Mouse (Mus musculus): ENCODE measurements around the gene Nuak1. TPM values are rescaled to one million over a fixed set of nuclear protein-coding genes. Genes with fewer than 3 reads are reported as not detected.
"Not testable (repeated sequence)": the region's sequence is repeated elsewhere in the genome, so short reads cannot be mapped to it uniquely, and the experiment has no call there.

Gene Nuak1
- polyA plus RNA-seq (2016; fragmentation: Nextera tagmentation; extraction: Ambion mirVana) = 0.69 and 1.2 TPM in 2 replicates

- Histone ChIP-seq H3K27me3 (ENCODE audit: low read depth, poor library complexity, severe bottlenecking) (peaks cover 15% of the 10 kb centered on the region), H3K4me1 (peaks cover 64% of the 10 kb centered on the region)
- peak; percentile 91 for DNase-seq (ENCODE audit: low spot score)
These were observed at the start of gene Nuak1 for GRCm38 (mm10) chr10:84440541-84441433. Gene Nuak1 (minus strand): TSS chr10:84440597.

GRCm38 (mm10) chr10:84490115-84490514 lies 49.7 kb upstream of the Nuak1 start:
- H3K27ac ChIP-seq = no peak overlapping the region
- H3K4me3 ChIP-seq = no peak overlapping the region
- no peaks in the 10 kb centered on the region for H3K36me3 ChIP-seq
- DNase-seq (ENCODE audit: low spot score) = no peak
- no peaks in the 10 kb centered on the region for H3K9me3 ChIP-seq (replicated peaks)
- H3K4me1 ChIP-seq = peaks cover 4% of the 10 kb centered on the region; the same call in 1 of the 2 replicates
- 94% methylated on average over 5 of the region's 5 CpGs for WGBS
- H3K27me3 ChIP-seq (ENCODE audit: low read depth, poor library complexity, severe bottlenecking) = no peaks in the 10 kb centered on the region

More at GRCm38 (mm10) chr10:84440541-84441433, at the start of gene Nuak1:
- under 1% methylated on average over 90 of the region's 94 CpGs for WGBS
- no peaks in the 10 kb centered on the region for H3K36me3 ChIP-seq
- peak within 1 kb of the TSS; percentile 100 for H3K27ac ChIP-seq
- no peaks in the 10 kb centered on the region for H3K9me3 ChIP-seq (replicated peaks)
- peak within 1 kb of the TSS; percentile 87 for H3K4me3 ChIP-seq

GRCm38 (mm10) chr10:84488315-84488714 lies 47.9 kb upstream of the Nuak1 start:
- WGBS = 46% methylated on average over 6 of the region's 6 CpGs
- Histone ChIP-seq H3K9me3 (replicated peaks) (no peaks in the 10 kb centered on the region), H3K4me3 (no peak overlapping the region), H3K4me1 (peaks cover 4% of the 10 kb centered on the region; the same call in 1 of the 2 replicates), H3K36me3 (no peaks in the 10 kb centered on the region), H3K27me3 (ENCODE audit: low read depth, poor library complexity, severe bottlenecking) (no peaks in the 10 kb centered on the region), H3K27ac (no peak overlapping the region)
- DNase-seq (ENCODE audit: low spot score) = peak; percentile 51

GRCm38 (mm10) chr10:84484661-84485060 lies 44.3 kb upstream of the Nuak1 start:
- Histone ChIP-seq H3K36me3 (no peaks in the 10 kb centered on the region), H3K4me1 (peaks cover 13% of the 10 kb centered on the region), H3K27ac (no peak overlapping the region), H3K4me3 (no peak overlapping the region), H3K27me3 (ENCODE audit: low read depth, poor library complexity, severe bottlenecking) (no peaks in the 10 kb centered on the region), H3K9me3 (replicated peaks) (no peaks in the 10 kb centered on the region)
- DNase-seq (ENCODE audit: low spot score) = no peak
- 92% methylated on average over 1 of the region's 1 CpGs for WGBS

GRCm38 (mm10) chr10:84483553-84483952 lies 43.2 kb upstream of the Nuak1 start:
- H3K4me1 ChIP-seq = peaks cover 9% of the 10 kb centered on the region
- H3K36me3 ChIP-seq = no peaks in the 10 kb centered on the region
- H3K4me3 ChIP-seq = no peak overlapping the region
- H3K9me3 ChIP-seq (replicated peaks) = no peaks in the 10 kb centered on the region
- 83% methylated on average over 3 of the region's 3 CpGs for WGBS
- H3K27ac ChIP-seq = no peak overlapping the region
- DNase-seq (ENCODE audit: low spot score) = no peak
- no peaks in the 10 kb centered on the region for H3K27me3 ChIP-seq (ENCODE audit: low read depth, poor library complexity, severe bottlenecking)

- no peaks in the 10 kb centered on the region for H3K27me3 ChIP-seq (ENCODE audit: low read depth, poor library complexity, severe bottlenecking)
- no peak for DNase-seq (ENCODE audit: low spot score)
- H3K36me3 ChIP-seq = no peaks in the 10 kb centered on the region
- 93% methylated on average over 2 of the region's 2 CpGs for WGBS
- no peak overlapping the region for H3K27ac ChIP-seq
- peaks cover 14% of the 10 kb centered on the region for H3K4me1 ChIP-seq
- H3K9me3 ChIP-seq (replicated peaks) = no peaks in the 10 kb centered on the region
- no peak overlapping the region for H3K4me3 ChIP-seq
These were observed 42.7 kb upstream of the Nuak1 start for GRCm38 (mm10) chr10:84483069-84483468.

- not testable (repeated sequence) for H3K27me3 ChIP-seq (ENCODE audit: low read depth, poor library complexity, severe bottlenecking); H3K36me3 ChIP-seq; H3K9me3 ChIP-seq (replicated peaks); DNase-seq (ENCODE audit: low spot score); H3K4me3 ChIP-seq; H3K27ac ChIP-seq
- WGBS = 91% methylated on average over 15 of the region's 15 CpGs
- H3K4me1 ChIP-seq = peaks cover 21% of the 10 kb centered on the region
These were observed 42.0 kb upstream of the Nuak1 start for GRCm38 (mm10) chr10:84482418-84482817.

- H3K27ac ChIP-seq = no peak overlapping the region
- no peaks in the 10 kb centered on the region for H3K36me3 ChIP-seq
- WGBS = 63% methylated on average over 5 of the region's 5 CpGs
- no peaks in the 10 kb centered on the region for H3K27me3 ChIP-seq (ENCODE audit: low read depth, poor library complexity, severe bottlenecking)
- H3K4me3 ChIP-seq = no peak overlapping the region
- peaks cover 32% of the 10 kb centered on the region for H3K4me1 ChIP-seq
- no peaks in the 10 kb centered on the region for H3K9me3 ChIP-seq (replicated peaks)
- DNase-seq (ENCODE audit: low spot score) = no peak
These were observed 40.9 kb upstream of the Nuak1 start for GRCm38 (mm10) chr10:84481327-84481671.

- DNase-seq (ENCODE audit: low spot score) = no peak
- no peak overlapping the region for H3K4me3 ChIP-seq
- no peaks in the 10 kb centered on the region for H3K9me3 ChIP-seq (replicated peaks)
- WGBS = 71% methylated on average over 8 of the region's 8 CpGs
- H3K27me3 ChIP-seq (ENCODE audit: low read depth, poor library complexity, severe bottlenecking) = no peaks in the 10 kb centered on the region
- H3K4me1 ChIP-seq = peaks cover 34% of the 10 kb centered on the region
- no peak overlapping the region for H3K27ac ChIP-seq
- H3K36me3 ChIP-seq = no peaks in the 10 kb centered on the region
These were observed 40.4 kb upstream of the Nuak1 start for GRCm38 (mm10) chr10:84480667-84481326.

- WGBS = 92% methylated on average over 4 of the region's 4 CpGs
- Histone ChIP-seq H3K27ac (no peak overlapping the region), H3K4me1 (peaks cover 34% of the 10 kb centered on the region)
These were observed 39.7 kb upstream of the Nuak1 start for GRCm38 (mm10) chr10:84480146-84480545.

GRCm38 (mm10) chr10:84477613-84478076 lies 37.2 kb upstream of the Nuak1 start:
- 0 out of 2 replicates have a peak overlapping the region, but pooled peaks have one; percentile 17 for H3K27ac ChIP-seq
- H3K9me3 ChIP-seq (replicated peaks) = no peaks in the 10 kb centered on the region
- 10% methylated on average over 3 of the region's 3 CpGs for WGBS
- H3K4me3 ChIP-seq = no peak overlapping the region
- H3K36me3 ChIP-seq = no peaks in the 10 kb centered on the region
- peaks cover 34% of the 10 kb centered on the region for H3K4me1 ChIP-seq
- DNase-seq (ENCODE audit: low spot score) = peak; percentile 40
- no peaks in the 10 kb centered on the region for H3K27me3 ChIP-seq (ENCODE audit: low read depth, poor library complexity, severe bottlenecking)

More at GRCm38 (mm10) chr10:84480146-84480545, 39.7 kb upstream of the Nuak1 start:
- Histone ChIP-seq H3K9me3 (replicated peaks) (no peaks in the 10 kb centered on the region), H3K36me3 (no peaks in the 10 kb centered on the region), H3K4me3 (no peak overlapping the region), H3K27me3 (ENCODE audit: low read depth, poor library complexity, severe bottlenecking) (no peaks in the 10 kb centered on the region)
- DNase-seq (ENCODE audit: low spot score) = no peak

- H3K36me3 ChIP-seq = no peaks in the 10 kb centered on the region
- 0 out of 2 replicates have a peak overlapping the region, but pooled peaks have one; percentile 20 for H3K27ac ChIP-seq
- H3K9me3 ChIP-seq (replicated peaks) = no peaks in the 10 kb centered on the region
- peaks cover 34% of the 10 kb centered on the region for H3K4me1 ChIP-seq
- no peak for DNase-seq (ENCODE audit: low spot score)
- H3K27me3 ChIP-seq (ENCODE audit: low read depth, poor library complexity, severe bottlenecking) = no peaks in the 10 kb centered on the region
- no peak overlapping the region for H3K4me3 ChIP-seq
- 63% methylated on average over 4 of the region's 4 CpGs for WGBS
These were observed 36.7 kb upstream of the Nuak1 start for GRCm38 (mm10) chr10:84477045-84477612.
